Mouse (Mus musculus): ENCODE measurements around the gene Tmem121b.

- TF ChIP-seq TAL1 (IDR thresholded peaks at IDR 0.05; ENCODE audit: low read length) (no peak), GATA1 (IDR thresholded peaks at IDR 0.05; ENCODE audit: low read length) (no peak)
Measured at GRCm38 (mm10) chr6:120452384-120453102, 41.1 kb downstream of the Tmem121b start.
